In the genomic region with DNA sequence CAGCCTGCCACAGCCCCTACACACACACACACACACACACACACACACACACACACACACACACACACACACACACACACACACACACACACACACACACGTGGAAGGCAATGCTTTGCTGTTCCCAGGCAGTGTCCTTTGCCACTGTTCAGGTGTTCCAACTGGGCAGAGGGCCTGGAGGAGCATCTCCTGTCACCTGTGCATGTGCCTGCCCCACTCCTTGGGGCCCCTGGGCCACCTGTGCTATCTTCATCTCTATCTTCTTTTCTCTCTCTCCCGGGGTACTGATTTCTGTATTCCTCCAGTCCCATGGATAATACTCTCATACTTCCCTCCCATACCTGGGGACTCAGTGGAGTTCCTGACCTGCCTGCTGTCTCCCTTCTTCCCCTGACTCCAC, we compare ENCODE assay signal across 8 mouse cellular contexts. TPM values are rescaled to one million over a fixed set of nuclear protein-coding genes. Genes with fewer than 3 reads are reported as not detected.
DNase-seq lines count a peak whose midpoint lies in the region; ATAC-seq lines count a peak whose summit lies in the region.
"Had no signal": no experiment of that assay in that cellular context is flagged by ENCODE, and none has a peak within 500 bp of the region (broad histone marks: within the 10 kb centered on the region; RNA-seq: fewer than 3 reads in every experiment).

No protein-coding gene starts in this region.

- H3K4me2 ChIP-seq in hindbrain, embryonic 16.5 days (ENCODE audit: low read length): no peak overlapping the region
- H3K4me2 ChIP-seq in forebrain, embryonic 11.5 days (ENCODE audit: low read depth, low read length, severe bottlenecking): no peak overlapping the region
- peak overlapping the region; percentile 18; the same call in 1 of the 2 replicates for H3K4me2 ChIP-seq in heart, embryonic 13.5 days
- no peak overlapping the region for H3K4me2 ChIP-seq in midbrain, embryonic 12.5 days (replicated peaks)

- H3K4me3 ChIP-seq in hindbrain, embryonic 10.5 days: 0 out of 2 replicates have a peak overlapping the region, but pooled peaks have one; percentile 43
- no peak overlapping the region for H3K4me3 ChIP-seq in hindbrain, embryonic 16.5 days (ENCODE audit: low read length)
- H3K4me3 ChIP-seq in forebrain, embryonic 11.5 days (ENCODE audit: low read depth, low read length): no peak overlapping the region
- H3K4me3 ChIP-seq in heart, embryonic 13.5 days: no peak overlapping the region
- no peak overlapping the region for H3K4me3 ChIP-seq in midbrain, embryonic 12.5 days

- no peaks in the 10 kb centered on the region for H3K9me3 ChIP-seq in hindbrain, embryonic 10.5 days
- no peaks in the 10 kb centered on the region for H3K9me3 ChIP-seq in hindbrain, embryonic 16.5 days (ENCODE audit: control insufficient read depth, low read length)
- no peaks in the 10 kb centered on the region for H3K9me3 ChIP-seq in forebrain, embryonic 11.5 days (ENCODE audit: control insufficient read depth, low read length)
- no peaks in the 10 kb centered on the region for H3K9me3 ChIP-seq in heart, embryonic 13.5 days
- no peaks in the 10 kb centered on the region for H3K9me3 ChIP-seq in midbrain, embryonic 12.5 days

- ATAC-seq in hindbrain, embryonic 16.5 days: no peak
- ATAC-seq in forebrain, embryonic 11.5 days (replicated peaks; ENCODE audit: low FRiP score): no peak
- no peak for ATAC-seq in heart, embryonic 13.5 days (ENCODE audit: extremely low read depth, insufficient number of reproducible peaks, low FRiP score, low TSS enrichment)
- no peak for ATAC-seq in midbrain, embryonic 12.5 days (ENCODE audit: low FRiP score, low read depth)
- ATAC-seq in megakaryocyte-erythroid progenitor cell, adult 5-6 weeks (replicated peaks; ENCODE audit: low FRiP score, low TSS enrichment, poor library complexity, severe bottlenecking): no peak

- H3K9ac ChIP-seq in hindbrain, embryonic 16.5 days (ENCODE audit: low read depth, low read length): no peak overlapping the region
- no peak overlapping the region for H3K9ac ChIP-seq in forebrain, embryonic 11.5 days (ENCODE audit: low read length)
- peak overlapping the region; percentile 83 for H3K9ac ChIP-seq in heart, embryonic 13.5 days
- H3K9ac ChIP-seq in midbrain, embryonic 12.5 days (replicated peaks): no peak overlapping the region

- DNase-seq in hindbrain, embryonic 10.5 days (ENCODE audit: low spot score): no peak
- DNase-seq in forebrain, embryonic 11.5 days (ENCODE audit: low spot score): peak; percentile 30
- no peak for DNase-seq in frontal cortex, adult 2 months (ENCODE audit: extremely low spot score in 1 of 2, low spot score in 1 of 2)
- DNase-seq: thymus, adult 18-20 months had no signal

- peak overlapping the region; percentile 84 for H3K27ac ChIP-seq in hindbrain, embryonic 10.5 days
- H3K27ac ChIP-seq in hindbrain, embryonic 16.5 days (ENCODE audit: low read depth, low read length): no peak overlapping the region; the same call in 1 of the 2 replicates
- no peak overlapping the region for H3K27ac ChIP-seq in forebrain, embryonic 11.5 days (ENCODE audit: low read depth, low read length)
- peak overlapping the region; percentile 95 for H3K27ac ChIP-seq in heart, embryonic 13.5 days (replicated peaks)
- H3K27ac ChIP-seq in midbrain, embryonic 12.5 days (replicated peaks): peak overlapping the region; percentile 86

- 50% methylated on average over 2 of the region's 2 CpGs for WGBS in hindbrain, embryonic 10.5 days
- WGBS in hindbrain, embryonic 16.5 days: 35% methylated on average over 2 of the region's 2 CpGs
- 35% methylated on average over 2 of the region's 2 CpGs for WGBS in forebrain, embryonic 11.5 days
- 40% methylated on average over 1 of the region's 2 CpGs for WGBS in heart, embryonic 13.5 days
- 58% methylated on average over 2 of the region's 2 CpGs for WGBS in midbrain, embryonic 12.5 days

- no peaks in the 10 kb centered on the region for H3K27me3 ChIP-seq in hindbrain, embryonic 10.5 days (ENCODE audit: insufficient read depth, poor library complexity, severe bottlenecking)
- H3K27me3 ChIP-seq in hindbrain, embryonic 16.5 days (replicated peaks; ENCODE audit: control insufficient read depth, insufficient read depth, low read length): no peaks in the 10 kb centered on the region
- no peaks in the 10 kb centered on the region for H3K27me3 ChIP-seq in forebrain, embryonic 11.5 days (ENCODE audit: control insufficient read depth, insufficient read depth, low read length)
- no peaks in the 10 kb centered on the region for H3K27me3 ChIP-seq in heart, embryonic 13.5 days (replicated peaks)
- no peaks in the 10 kb centered on the region; the same call in 1 of the 2 replicates for H3K27me3 ChIP-seq in midbrain, embryonic 12.5 days

- H3K36me3 ChIP-seq in hindbrain, embryonic 10.5 days: peaks cover 77% of the 10 kb centered on the region
- H3K36me3 ChIP-seq in hindbrain, embryonic 16.5 days (ENCODE audit: control insufficient read depth, insufficient read depth, low read length): peaks cover 60% of the 10 kb centered on the region
- no peaks in the 10 kb centered on the region for H3K36me3 ChIP-seq in forebrain, embryonic 11.5 days (ENCODE audit: control insufficient read depth, insufficient read depth, low read length)
- peaks cover 74% of the 10 kb centered on the region for H3K36me3 ChIP-seq in heart, embryonic 13.5 days
- peaks cover 52% of the 10 kb centered on the region for H3K36me3 ChIP-seq in midbrain, embryonic 12.5 days

- peaks cover 51% of the 10 kb centered on the region for H3K4me1 ChIP-seq in hindbrain, embryonic 10.5 days (replicated peaks)
- peaks cover 37% of the 10 kb centered on the region for H3K4me1 ChIP-seq in hindbrain, embryonic 16.5 days (ENCODE audit: control insufficient read depth, insufficient read depth, low read depth, low read length)
- peaks cover 26% of the 10 kb centered on the region for H3K4me1 ChIP-seq in forebrain, embryonic 11.5 days (replicated peaks; ENCODE audit: control insufficient read depth, insufficient read depth, low read length)
- H3K4me1 ChIP-seq in heart, embryonic 13.5 days: peaks cover 81% of the 10 kb centered on the region
- H3K4me1 ChIP-seq in midbrain, embryonic 12.5 days: peaks cover 39% of the 10 kb centered on the region

RNA-seq across cellular contexts. Expression of a gene that starts 8.8 kb away (rescaled TPM):
- 1.2 and 1.5 TPM in 2 replicates for polyA plus RNA-seq in hindbrain, embryonic 10.5 days (2016; fragmentation: Nextera tagmentation; extraction: Ambion mirVana)
- polyA plus RNA-seq in hindbrain, embryonic 16.5 days (2015; fragmentation: Nextera tagmentation; extraction: Ambion mirVana): 4.9 and 5.6 TPM in 2 replicates
- 1.0 and 1.6 TPM in 2 replicates for polyA plus RNA-seq in forebrain, embryonic 11.5 days (2014; fragmentation: Nextera tagmentation; extraction: Ambion mirVana)
- 5.9 and 6.4 TPM in 2 replicates for polyA plus RNA-seq in heart, embryonic 13.5 days (2015; fragmentation: Nextera tagmentation; extraction: Ambion mirVana)
- polyA plus RNA-seq in midbrain, embryonic 12.5 days (2016; fragmentation: Nextera tagmentation; extraction: Ambion mirVana): 1.2 and 1.5 TPM in 2 replicates
- 4.1 and 8.0 TPM in 2 replicates for total RNA-seq in megakaryocyte-erythroid progenitor cell, adult 5-6 weeks (2014; fragmentation: Nextera tagmentation)
- total RNA-seq in megakaryocyte-erythroid progenitor cell, adult 5-6 weeks (2017): 0.34 and 1.3 TPM in 2 replicates
- polyA plus RNA-seq in frontal cortex, adult 2 months (2012; rRNA removed): 124 and 126 TPM in 2 replicates

RNA-seq across cellular contexts. Expression of a gene that starts 25.9 kb away (rescaled TPM):
- 12.8 and 22.2 TPM in 2 replicates for polyA plus RNA-seq in hindbrain, embryonic 10.5 days (2016; fragmentation: Nextera tagmentation; extraction: Ambion mirVana)
- polyA plus RNA-seq in hindbrain, embryonic 16.5 days (2015; fragmentation: Nextera tagmentation; extraction: Ambion mirVana): 127 and 144 TPM in 2 replicates
- 35.9 and 36.9 TPM in 2 replicates for polyA plus RNA-seq in forebrain, embryonic 11.5 days (2014; fragmentation: Nextera tagmentation; extraction: Ambion mirVana)
- 30.0 and 32.0 TPM in 2 replicates for polyA plus RNA-seq in heart, embryonic 13.5 days (2015; fragmentation: Nextera tagmentation; extraction: Ambion mirVana)
- polyA plus RNA-seq in midbrain, embryonic 12.5 days (2016; fragmentation: Nextera tagmentation; extraction: Ambion mirVana): 45.3 and 47.6 TPM in 2 replicates
- 47.5 and 51.0 TPM in 2 replicates for total RNA-seq in megakaryocyte-erythroid progenitor cell, adult 5-6 weeks (2014; fragmentation: Nextera tagmentation)
- total RNA-seq in megakaryocyte-erythroid progenitor cell, adult 5-6 weeks (2017): 20.4 and 23.3 TPM in 2 replicates
- polyA plus RNA-seq in frontal cortex, adult 2 months (2012; rRNA removed): 770 and 851 TPM in 2 replicates

RNA-seq across cellular contexts. Expression of a gene that starts 29.0 kb away (rescaled TPM):
- polyA plus RNA-seq in hindbrain, embryonic 10.5 days (2016; fragmentation: Nextera tagmentation; extraction: Ambion mirVana): 24.4 and 25.2 TPM in 2 replicates
- polyA plus RNA-seq in hindbrain, embryonic 16.5 days (2015; fragmentation: Nextera tagmentation; extraction: Ambion mirVana): 28.2 and 28.6 TPM in 2 replicates
- polyA plus RNA-seq in forebrain, embryonic 11.5 days (2014; fragmentation: Nextera tagmentation; extraction: Ambion mirVana): 24.0 and 28.4 TPM in 2 replicates
- 14.6 and 15.7 TPM in 2 replicates for polyA plus RNA-seq in heart, embryonic 13.5 days (2015; fragmentation: Nextera tagmentation; extraction: Ambion mirVana)
- 38.6 and 42.4 TPM in 2 replicates for polyA plus RNA-seq in midbrain, embryonic 12.5 days (2016; fragmentation: Nextera tagmentation; extraction: Ambion mirVana)
- 58.6 and 74.8 TPM in 2 replicates for total RNA-seq in megakaryocyte-erythroid progenitor cell, adult 5-6 weeks (2014; fragmentation: Nextera tagmentation)
- 57.8 and 68.3 TPM in 2 replicates for total RNA-seq in megakaryocyte-erythroid progenitor cell, adult 5-6 weeks (2017)
- 112 and 123 TPM in 2 replicates for polyA plus RNA-seq in frontal cortex, adult 2 months (2012; rRNA removed)

RNA-seq across cellular contexts. Expression of a gene that starts 37.1 kb away (rescaled TPM):
- 76.9 and 83.6 TPM in 2 replicates for polyA plus RNA-seq in hindbrain, embryonic 10.5 days (2016; fragmentation: Nextera tagmentation; extraction: Ambion mirVana)
- 62.5 and 71.1 TPM in 2 replicates for polyA plus RNA-seq in hindbrain, embryonic 16.5 days (2015; fragmentation: Nextera tagmentation; extraction: Ambion mirVana)
- 75.9 and 76.6 TPM in 2 replicates for polyA plus RNA-seq in forebrain, embryonic 11.5 days (2014; fragmentation: Nextera tagmentation; extraction: Ambion mirVana)
- polyA plus RNA-seq in heart, embryonic 13.5 days (2015; fragmentation: Nextera tagmentation; extraction: Ambion mirVana): 35.1 and 37.4 TPM in 2 replicates
- polyA plus RNA-seq in midbrain, embryonic 12.5 days (2016; fragmentation: Nextera tagmentation; extraction: Ambion mirVana): 96.5 and 97.7 TPM in 2 replicates
- total RNA-seq in megakaryocyte-erythroid progenitor cell, adult 5-6 weeks (2014; fragmentation: Nextera tagmentation): 62.2 and 78.6 TPM in 2 replicates
- total RNA-seq in megakaryocyte-erythroid progenitor cell, adult 5-6 weeks (2017): 30.1 and 42.7 TPM in 2 replicates
- polyA plus RNA-seq in frontal cortex, adult 2 months (2012; rRNA removed): 137 and 157 TPM in 2 replicates

RNA-seq across cellular contexts. Expression of a gene that starts 38.4 kb away (rescaled TPM):
- 49.5 and 55.9 TPM in 2 replicates for polyA plus RNA-seq in hindbrain, embryonic 10.5 days (2016; fragmentation: Nextera tagmentation; extraction: Ambion mirVana)
- 41.7 and 49.2 TPM in 2 replicates for polyA plus RNA-seq in hindbrain, embryonic 16.5 days (2015; fragmentation: Nextera tagmentation; extraction: Ambion mirVana)
- polyA plus RNA-seq in forebrain, embryonic 11.5 days (2014; fragmentation: Nextera tagmentation; extraction: Ambion mirVana): 59.9 and 63.2 TPM in 2 replicates
- 22.3 and 23.1 TPM in 2 replicates for polyA plus RNA-seq in heart, embryonic 13.5 days (2015; fragmentation: Nextera tagmentation; extraction: Ambion mirVana)
- 65.5 and 74.2 TPM in 2 replicates for polyA plus RNA-seq in midbrain, embryonic 12.5 days (2016; fragmentation: Nextera tagmentation; extraction: Ambion mirVana)
- 47.6 and 51.8 TPM in 2 replicates for total RNA-seq in megakaryocyte-erythroid progenitor cell, adult 5-6 weeks (2014; fragmentation: Nextera tagmentation)
- total RNA-seq in megakaryocyte-erythroid progenitor cell, adult 5-6 weeks (2017): 37.4 and 53.5 TPM in 2 replicates
- 47.8 TPM in 2 replicates for polyA plus RNA-seq in frontal cortex, adult 2 months (2012; rRNA removed)

Comparison
In these comparisons a context has a peak if more than half of its experiments do, and no peak if none do; other contexts are left out.
1. H3K27ac ChIP-seq: peak in hindbrain, embryonic 10.5 days (single experiment), heart, embryonic 13.5 days (single experiment) and midbrain, embryonic 12.5 days (single experiment); none in hindbrain, embryonic 16.5 days (single experiment) and forebrain, embryonic 11.5 days (single experiment).
2. RNA of a gene that starts 8.8 kb away (polyA plus RNA-seq): 124 to 126 TPM in frontal cortex, adult 2 months; 5.9 to 6.4 TPM in heart, embryonic 13.5 days, 4.9 to 5.6 TPM in hindbrain, embryonic 16.5 days, 1.0 to 1.6 TPM in forebrain, embryonic 11.5 days, 1.2 to 1.5 TPM in midbrain, embryonic 12.5 days and 1.2 to 1.5 TPM in hindbrain, embryonic 10.5 days; every median in the first group is over 10 times any median in the second.